Mouse (Mus musculus) forebrain, postnatal 0 days (tissue): ENCODE measurements around the gene Gdpgp1. TPM values are rescaled to one million over a fixed set of nuclear protein-coding genes. Genes with fewer than 3 reads are reported as not detected.

Experiments used
- ATAC-seq: fragments of 200-750 bp; cut with Nextera tagmentation; 2 replicates; pipeline ENCODE4 v1.8.0; 2017; ENCODE audit warnings: mild to moderate bottlenecking, moderate library complexity
- DNase-seq: peaks from one replicate; pipeline ENCODE4 v3.0.0-alpha.2; 2015
- H3K27ac ChIP-seq: fragments of 300-500 bp; sonication (generic); 2 replicates; pipeline ENCODE4 v1.5.1; 2014; ENCODE audit warnings: low read depth, mild to moderate bottlenecking, antibody characterized with exemption, low read length, moderate library complexity, mixed read lengths
- H3K27me3 ChIP-seq: fragments of 300-500 bp; sonication (generic); 2 replicates; pipeline ENCODE4 v1.6.1; 2014; ENCODE audit warnings: mild to moderate bottlenecking, low read length, mixed read lengths; ENCODE audit not compliant: insufficient read depth
- H3K36me3 ChIP-seq: fragments of 300-500 bp; sonication (generic); 2 replicates; pipeline ENCODE4 v1.6.1; 2014; ENCODE audit warnings: mild to moderate bottlenecking, moderate library complexity; ENCODE audit not compliant: insufficient read depth
- H3K4me1 ChIP-seq: fragments of 300-500 bp; sonication (generic); 2 replicates; pipeline ENCODE4 v1.6.1; 2014; ENCODE audit warnings: antibody characterized with exemption; ENCODE audit not compliant: insufficient read depth
- H3K4me2 ChIP-seq: fragments of 300-500 bp; sonication (generic); 2 replicates; pipeline ENCODE4 v1.6.1; 2014; ENCODE audit warnings: low read depth, mild to moderate bottlenecking, moderate library complexity
- H3K4me3 ChIP-seq: fragments of 300-500 bp; sonication (generic); 2 replicates; pipeline ENCODE4 v1.5.1; 2014; ENCODE audit warnings: low read depth, low read length, mixed read lengths
- H3K9ac ChIP-seq: fragments of 300-500 bp; sonication (generic); 2 replicates; pipeline ENCODE4 v1.6.1; 2014; ENCODE audit warnings: mild to moderate bottlenecking
- H3K9me3 ChIP-seq: fragments of 300-500 bp; sonication (generic); 2 replicates; pipeline ENCODE4 v1.6.1; 2016; ENCODE audit warnings: low read length
- CTCF ChIP-seq: sonication (generic); IDR thresholded peaks from 2 replicates; pipeline ENCODE4 v1.5.1; 2016; ENCODE audit warnings: antibody characterized with exemption, control low read depth, low read depth
- WGBS: fragments of 180-500 bp; shearing (Covaris S2); extraction: QIAGEN DNeasy Blood & Tissue Kit; methylation state at CpG from one replicate; pipeline ENCODE4 v1.1.7; 2014; 5-methylcytosine and 5-hydroxymethylcytosine counted together
- polyA plus RNA-seq: library from polyadenylated mRNA; unstranded; fragments of >200 nt; fragmentation: Nextera tagmentation; extraction: Ambion mirVana; gene quantifications from 2 replicates; pipeline ENCODE4 v1.2.1, GENCODE M21; 2015
- total RNA-seq: library from RNA; depleted of rRNA; stranded (reverse); fragments of >200 nt; gene quantifications from 2 replicates; pipeline ENCODE4 v1.2.3, GENCODE M21; 2014

The Gdpgp1 gene
- total and polyA plus RNA-seq, 2 experiments from 2014 or later, result 2.6 to 5.8 TPM

DNA sequence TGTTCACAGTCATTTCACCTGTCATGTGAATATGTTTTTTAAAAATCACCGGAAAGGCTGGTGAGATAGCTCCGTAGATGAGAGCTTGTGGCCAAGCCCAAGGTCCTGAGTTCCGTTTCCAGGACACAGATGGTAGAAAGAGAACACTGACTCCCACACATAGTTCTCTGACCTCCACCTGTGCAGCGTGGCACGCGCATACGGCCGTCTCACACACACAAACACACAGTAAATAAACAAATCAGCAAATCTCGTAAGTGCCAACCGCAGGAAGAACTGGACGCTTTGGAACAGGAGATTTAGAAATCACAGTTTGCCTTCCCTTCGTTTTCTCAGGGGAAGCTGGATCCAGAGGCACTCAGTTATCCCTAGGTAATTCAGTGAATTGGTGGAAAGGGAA is 45.2 kb upstream of the Gdpgp1 start:
- peaks cover 26% of the 10 kb centered on the region for H3K4me1 ChIP-seq
- no peak for TF ChIP-seq CTCF
- H3K27ac ChIP-seq, result peak overlapping the region; percentile 77
- H3K4me2 ChIP-seq, result peak overlapping the region; percentile 70
- no peaks in the 10 kb centered on the region for H3K27me3 ChIP-seq
- no peaks in the 10 kb centered on the region for H3K9me3 ChIP-seq
- peak overlapping the region; percentile 85 for H3K9ac ChIP-seq
- peak overlapping the region; percentile 50 for H3K4me3 ChIP-seq
- H3K36me3 ChIP-seq, result no peaks in the 10 kb centered on the region
- ATAC-seq (no peak), DNase-seq (no peak)
- 19% methylated on average over 12 of the region's 12 CpGs for WGBS

- ATAC-seq, result no peak
- 36% methylated on average over 2 of the region's 2 CpGs for WGBS
- TF ChIP-seq CTCF, result no peak
- Histone ChIP-seq H3K4me2 (0 out of 2 replicates have a peak overlapping the region, but pooled peaks have one; percentile 4), H3K4me3 (no peak overlapping the region), H3K36me3 (no peaks in the 10 kb centered on the region), H3K27ac (no peak overlapping the region), H3K4me1 (peaks cover 34% of the 10 kb centered on the region), H3K9me3 (no peaks in the 10 kb centered on the region), H3K27me3 (no peaks in the 10 kb centered on the region), H3K9ac (no peak overlapping the region)
- no peak for DNase-seq
Measured at GRCm38 (mm10) chr7:80188579-80189125, 44.0 kb upstream of the Gdpgp1 start.

DNA sequence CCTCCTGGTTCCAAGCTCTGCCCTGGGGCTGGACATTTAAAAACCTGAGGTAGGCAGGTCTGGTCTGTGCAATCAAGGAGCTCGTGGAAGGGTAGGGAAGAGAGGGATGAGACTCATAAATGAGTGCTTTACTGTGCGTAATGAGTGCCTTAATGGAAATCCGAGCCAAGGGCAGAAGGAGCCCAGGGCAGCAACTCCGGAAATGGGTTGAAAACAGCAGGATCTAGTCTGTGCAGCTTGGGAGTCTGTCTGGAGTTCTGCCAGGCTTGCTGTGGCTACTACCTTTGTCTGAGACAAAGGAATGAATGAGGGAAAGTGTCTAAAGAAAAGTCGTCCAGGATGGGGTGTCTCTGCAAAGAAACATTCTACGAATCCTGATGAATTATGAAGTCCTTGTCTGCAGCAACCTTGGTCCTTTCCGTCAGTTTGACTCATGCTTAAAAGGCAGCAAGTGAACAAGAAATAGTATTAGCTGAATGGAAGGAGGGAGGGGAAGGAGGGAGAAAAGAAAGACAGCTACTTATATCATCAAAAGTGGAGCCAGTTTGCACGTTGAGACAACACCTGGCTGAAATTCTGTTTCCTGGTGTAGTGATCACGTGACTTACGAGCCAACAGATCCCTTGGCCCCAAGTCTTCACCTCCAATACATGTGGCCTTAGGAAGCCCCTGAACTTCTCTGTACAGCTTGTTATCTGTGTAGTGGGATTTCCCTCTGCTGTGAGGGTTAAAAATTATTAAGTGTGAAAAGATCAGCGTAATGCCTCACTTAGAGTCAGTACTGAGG is 43.3 kb upstream of the Gdpgp1 start:
- 27% methylated on average over 11 of the region's 11 CpGs for WGBS
- DNase-seq (no peak), ATAC-seq (no peak)
- no peaks in the 10 kb centered on the region for H3K27me3 ChIP-seq
- no peaks in the 10 kb centered on the region for H3K9me3 ChIP-seq
- H3K27ac ChIP-seq, result no peak overlapping the region
- no peaks in the 10 kb centered on the region for H3K36me3 ChIP-seq
- 0 out of 2 replicates have a peak overlapping the region, but pooled peaks have one; percentile 4 for H3K4me2 ChIP-seq
- H3K4me1 ChIP-seq, result peaks cover 40% of the 10 kb centered on the region
- H3K4me3 ChIP-seq, result no peak overlapping the region
- no peak for TF ChIP-seq CTCF
- no peak overlapping the region for H3K9ac ChIP-seq

- Histone ChIP-seq H3K4me3 (no peak overlapping the region), H3K36me3 (no peaks in the 10 kb centered on the region), H3K27me3 (no peaks in the 10 kb centered on the region), H3K27ac (no peak overlapping the region), H3K9me3 (no peaks in the 10 kb centered on the region), H3K9ac (no peak overlapping the region), H3K4me1 (peaks cover 37% of the 10 kb centered on the region), H3K4me2 (no peak overlapping the region)
- ATAC-seq (no peak), DNase-seq (no peak)
- no peak for TF ChIP-seq CTCF
- WGBS, result 27% methylated on average over 5 of the region's 5 CpGs
Measured at GRCm38 (mm10) chr7:80191455-80191854, 41.2 kb upstream of the Gdpgp1 start.

DNA sequence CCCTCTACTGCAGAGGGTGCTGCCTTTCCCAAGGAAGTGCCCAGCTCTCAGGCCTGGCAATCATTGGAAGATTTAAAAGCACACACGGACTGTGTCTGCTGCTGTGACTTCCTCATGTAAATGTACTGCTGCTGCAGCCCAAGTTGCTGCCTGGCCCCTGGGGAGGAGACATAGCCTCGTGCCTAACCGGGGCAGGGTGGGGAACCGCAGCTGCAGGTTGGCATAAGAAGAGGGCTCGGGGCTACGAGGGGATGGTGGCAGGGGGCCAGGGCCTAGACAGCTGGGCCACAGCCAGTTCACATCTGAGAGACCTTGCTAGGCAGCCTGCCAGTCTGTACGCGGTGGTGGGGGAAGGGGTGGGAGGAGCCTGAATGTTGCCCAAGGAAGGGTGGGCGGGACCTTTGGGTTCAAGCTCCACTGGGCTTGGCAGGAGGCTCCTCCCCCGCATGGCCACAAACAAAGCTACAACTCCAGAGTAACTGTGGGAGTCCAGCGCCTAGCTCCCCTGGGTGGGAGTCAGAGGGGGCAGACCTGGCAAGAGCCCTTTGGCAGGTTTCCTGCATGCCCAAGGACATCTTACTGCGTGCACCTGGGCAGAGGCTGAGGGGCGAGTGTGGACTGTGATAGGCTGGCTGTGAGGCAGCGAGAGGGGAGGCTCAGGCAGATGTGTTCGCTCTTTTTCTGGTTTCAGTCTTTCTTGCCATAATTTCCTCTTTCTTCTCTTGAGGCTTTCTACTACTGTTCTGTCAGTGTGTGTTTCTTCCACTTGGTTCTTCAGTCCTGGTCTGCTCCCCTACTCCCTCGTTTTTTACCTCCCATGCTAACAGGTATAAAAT is 40.2 kb upstream of the Gdpgp1 start:
- Histone ChIP-seq H3K4me1 (peaks cover 35% of the 10 kb centered on the region), H3K4me3 (no peak overlapping the region)

GRCm38 (mm10) chr7:80193941-80194739 is 38.5 kb upstream of the Gdpgp1 start:
- Histone ChIP-seq H3K9me3 (no peaks in the 10 kb centered on the region), H3K9ac (no peak overlapping the region), H3K27ac (peak overlapping the region; percentile 71), H3K4me1 (peaks cover 27% of the 10 kb centered on the region), H3K4me2 (peak overlapping the region; percentile 19), H3K27me3 (no peaks in the 10 kb centered on the region), H3K36me3 (no peaks in the 10 kb centered on the region), H3K4me3 (no peak overlapping the region)
- TF ChIP-seq CTCF, result no peak
- DNase-seq (peak; percentile 61), ATAC-seq (peak; percentile 9)
- WGBS, result 33% methylated on average over 13 of the region's 13 CpGs

More for the DNA sequence above, 40.2 kb upstream of the Gdpgp1 start:
- peak overlapping the region; percentile 69 for H3K27ac ChIP-seq
- H3K36me3 ChIP-seq, result no peaks in the 10 kb centered on the region
- peak; percentile 76 for ATAC-seq
- no peak overlapping the region for H3K9ac ChIP-seq
- DNase-seq, result peak; percentile 87
- H3K27me3 ChIP-seq, result no peaks in the 10 kb centered on the region
- peak overlapping the region; percentile 33 for H3K4me2 ChIP-seq
- WGBS, result 11% methylated on average over 15 of the region's 16 CpGs
- H3K9me3 ChIP-seq, result no peaks in the 10 kb centered on the region
- TF ChIP-seq CTCF, result no peak
